Mouse (Mus musculus) gastrocnemius, postnatal 25 days (tissue): Measurements from ENCODE around the gene Ccdc107. TPM values are rescaled to one million over a fixed set of nuclear protein-coding genes. Genes with fewer than 3 reads are reported as not detected.
"Not testable (repeated sequence)": the region's sequence is repeated elsewhere in the genome, so short reads cannot be mapped to it uniquely, and the experiment has no call there.

ENCODE experiments used
- DNase-seq: peaks from one replicate; pipeline ENCODE4 v3.0.0; 2022
- total RNA-seq, 2 experiments: library from RNA; stranded (reverse); gene quantifications; 1 replicate in 1 of 2; 2 replicates in 1 of 2; pipeline ENCODE4 v1.2.3; 2021

Gene Ccdc107
- total RNA-seq, 2 experiments from 2014 or later = 21.9 to 26.8 TPM

- not testable (repeated sequence) for DNase-seq
These were observed 7.0 kb upstream of the Ccdc107 start for GRCm38 (mm10) chr4:43485666-43486065.

DNA sequence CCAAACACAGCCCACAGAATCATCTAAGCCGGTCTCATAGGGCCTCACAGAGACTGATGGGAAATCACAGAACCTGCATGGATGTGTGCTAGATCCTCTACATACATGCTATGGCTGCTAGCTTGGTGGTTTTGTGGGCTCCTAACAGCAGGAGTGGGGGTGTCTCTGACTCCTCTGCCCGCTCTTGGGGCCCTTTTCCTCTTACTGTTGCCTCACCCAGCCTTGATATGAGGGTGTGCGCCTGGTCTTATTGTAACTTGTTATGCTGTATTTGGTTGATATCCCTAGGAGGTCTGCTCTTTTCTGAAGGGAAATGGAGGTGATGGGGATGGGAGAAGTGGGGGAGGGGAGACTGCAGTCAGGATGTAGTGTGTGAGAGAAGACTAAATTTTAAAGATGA is 3.1 kb upstream of the Ccdc107 start:
- DNase-seq = no peak

GRCm38 (mm10) chr4:43490801-43491200 is 1.9 kb upstream of the Ccdc107 start:
- no peak for DNase-seq

- no peak for DNase-seq
These were observed 439 bp upstream of the Ccdc107 start for GRCm38 (mm10) chr4:43492101-43492820.

- peak; percentile 92 for DNase-seq
These were observed 616 bp downstream of the Ccdc107 start for GRCm38 (mm10) chr4:43493186-43493845.

GRCm38 (mm10) chr4:43493846-43494240 is 1.1 kb downstream of the Ccdc107 start:
- no peak for DNase-seq

- no peak for DNase-seq
These were observed 3.9 kb downstream of the Ccdc107 start for GRCm38 (mm10) chr4:43496587-43496986.

GRCm38 (mm10) chr4:43497405-43497804 is 4.7 kb downstream of the Ccdc107 start:
- no peak for DNase-seq

DNA sequence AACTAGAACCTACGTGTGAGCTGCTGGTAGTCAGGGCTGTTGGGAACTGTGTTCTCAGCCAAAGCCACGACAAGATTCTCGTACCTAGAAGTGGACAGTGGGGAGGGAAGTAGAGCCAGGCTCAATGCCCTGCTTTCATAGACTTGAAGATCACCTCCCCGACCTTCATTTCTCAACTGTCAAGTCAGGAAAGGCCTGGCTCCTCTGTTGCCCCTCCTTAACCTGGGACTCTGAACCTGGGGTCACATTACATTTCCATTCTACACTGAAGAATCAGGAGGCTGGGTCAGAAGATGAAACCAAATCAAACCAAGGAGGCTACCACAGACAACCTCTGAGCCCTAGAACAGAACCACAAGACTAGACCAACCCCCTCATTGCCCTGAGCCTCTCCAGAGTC is 5.2 kb downstream of the Ccdc107 start:
- no peak for DNase-seq

DNA sequence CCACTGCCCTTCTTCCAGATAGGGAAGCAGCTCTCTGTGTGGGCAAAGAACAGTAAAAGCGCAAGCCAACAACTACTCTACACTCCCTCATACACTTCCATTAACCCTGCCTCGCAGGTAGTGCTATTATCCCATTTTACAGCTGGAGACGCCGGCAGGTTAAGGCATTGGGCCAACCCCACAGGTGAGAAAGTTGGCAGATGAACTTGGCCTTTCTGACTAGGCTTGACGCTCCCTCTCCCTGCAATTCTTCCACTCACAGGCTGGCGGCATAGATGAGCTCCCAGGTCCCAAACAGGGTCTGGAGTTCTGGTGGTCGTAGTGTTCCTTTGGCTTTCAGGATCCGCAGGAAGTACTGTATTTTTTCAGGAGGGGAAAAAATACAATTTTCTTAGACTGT is 6.3 kb downstream of the Ccdc107 start:
- no peak for DNase-seq

- DNase-seq = peak; percentile 76
These were observed 7.0 kb downstream of the Ccdc107 start, which contains the start of gene Arhgef39 for GRCm38 (mm10) chr4:43499407-43500333. Gene Arhgef39, minus strand, starts transcription at chr4:43499695.

DNA sequence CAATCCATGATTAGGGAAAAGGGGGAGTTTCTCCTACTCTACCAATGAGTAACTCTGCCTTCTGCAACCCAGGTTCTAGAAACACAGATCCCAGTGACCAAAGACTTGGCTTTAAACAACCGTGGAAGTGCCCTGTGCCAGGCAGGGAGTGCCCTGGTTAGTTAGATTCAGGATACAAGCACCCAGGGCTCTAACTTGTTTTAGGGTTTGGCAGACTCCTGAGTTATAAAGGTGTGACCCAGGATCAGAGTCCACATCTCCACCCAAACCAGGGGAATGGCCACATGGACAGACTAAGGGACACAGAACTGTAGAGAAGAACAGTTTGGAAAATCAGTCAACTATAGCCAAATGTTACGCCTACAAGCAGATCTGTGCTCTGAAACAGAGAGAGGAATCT is 10.3 kb downstream of the Ccdc107 start:
- no peak for DNase-seq

DNA sequence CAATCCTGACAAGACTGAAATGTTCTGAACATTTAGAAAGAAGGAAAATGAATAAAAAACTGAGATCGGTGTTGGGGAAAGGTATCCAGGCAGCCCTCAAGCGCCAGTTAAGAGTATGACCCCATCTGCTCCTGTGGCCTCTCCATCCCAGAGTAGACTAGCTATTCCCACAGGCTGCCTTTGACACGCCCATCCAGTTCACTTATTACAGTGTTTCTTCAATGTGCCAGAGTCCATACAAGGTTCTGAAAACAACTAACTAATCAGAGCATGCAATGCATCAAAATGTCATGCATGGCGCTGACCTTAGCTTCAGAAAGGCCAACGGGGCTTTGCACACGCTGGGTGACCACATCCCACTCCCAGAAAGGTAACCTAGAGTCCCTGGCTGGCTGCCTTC is 10.8 kb downstream of the Ccdc107 start:
- no peak for DNase-seq

GRCm38 (mm10) chr4:43504269-43504668 is 11.6 kb downstream of the Ccdc107 start:
- DNase-seq = no peak

GRCm38 (mm10) chr4:43506074-43506473 is 13.4 kb downstream of the Ccdc107 start:
- no peak for DNase-seq

DNA sequence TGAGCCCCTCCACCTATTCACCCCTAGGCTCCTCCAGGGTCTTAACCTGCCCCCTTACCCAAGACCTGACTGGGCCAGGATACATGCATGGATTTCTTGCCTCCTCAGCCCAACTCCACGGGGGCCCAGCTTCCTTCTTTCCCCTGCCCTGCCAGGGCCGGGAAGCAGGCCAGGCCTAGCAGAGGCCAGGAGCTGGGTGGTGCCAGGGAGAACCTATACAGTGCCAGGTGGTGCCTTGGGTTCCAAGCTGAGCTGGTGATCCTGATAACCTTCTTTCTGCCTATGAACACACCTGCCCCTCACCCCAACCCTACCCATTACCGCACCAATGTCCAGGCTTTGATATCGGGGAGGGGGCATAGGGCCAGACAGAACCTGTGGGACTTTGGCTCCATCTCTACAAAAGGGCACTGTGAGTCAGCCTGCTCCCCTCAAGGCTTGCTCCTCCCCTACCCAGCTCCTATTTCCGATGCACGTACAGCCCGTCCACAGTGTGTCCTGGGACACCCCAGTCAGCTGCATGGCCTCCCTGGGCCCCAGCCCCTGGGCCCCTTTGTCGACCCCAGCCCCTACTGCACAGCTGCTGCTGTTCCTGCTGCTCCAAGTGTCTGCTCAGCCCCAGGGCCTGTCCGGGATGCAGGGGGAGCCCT is 14.0 kb downstream of the Ccdc107 start, which contains the start of gene Car9:
TSS of gene Car9 (plus strand) at position 431 of the 650 bp plus-strand sequence.
- DNase-seq = peak; percentile 63

DNA sequence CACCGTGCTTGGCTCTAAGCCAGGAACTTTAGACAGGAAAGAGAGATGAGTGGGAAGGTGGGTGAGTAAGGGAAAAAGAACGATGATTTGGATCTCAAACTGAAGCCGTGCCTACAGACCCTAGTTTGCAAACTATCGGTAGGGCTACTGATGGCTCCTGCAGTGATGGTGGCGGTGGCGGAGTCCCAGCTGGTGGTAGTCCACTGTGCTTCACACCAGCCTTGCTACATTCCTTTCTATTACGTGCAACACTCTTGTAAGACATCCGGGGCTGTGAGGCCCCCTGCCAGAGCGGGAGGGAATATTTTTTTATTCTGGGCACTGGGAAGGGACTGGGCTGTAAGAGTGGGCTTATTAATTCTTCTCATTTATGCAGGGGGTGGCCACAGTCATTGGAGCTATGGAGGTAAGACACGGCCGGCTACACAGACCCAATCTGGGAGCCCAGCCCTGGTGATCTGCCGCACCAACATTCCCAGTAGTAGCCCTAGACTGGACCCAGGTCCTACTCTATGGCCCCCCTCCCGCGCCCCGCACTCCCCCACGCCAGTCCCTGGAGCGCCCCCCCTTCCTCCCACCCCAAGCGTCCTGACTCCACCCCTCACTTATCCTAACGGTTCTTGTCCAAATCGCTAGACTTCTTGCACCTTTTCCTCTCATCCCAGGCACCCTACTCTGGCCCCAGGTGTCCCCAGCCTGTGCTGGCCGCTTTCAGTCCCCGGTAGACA is 15.4 kb downstream of the Ccdc107 start:
- DNase-seq = no peak

GRCm38 (mm10) chr4:43508666-43508997 is 15.9 kb downstream of the Ccdc107 start:
- no peak for DNase-seq

DNA sequence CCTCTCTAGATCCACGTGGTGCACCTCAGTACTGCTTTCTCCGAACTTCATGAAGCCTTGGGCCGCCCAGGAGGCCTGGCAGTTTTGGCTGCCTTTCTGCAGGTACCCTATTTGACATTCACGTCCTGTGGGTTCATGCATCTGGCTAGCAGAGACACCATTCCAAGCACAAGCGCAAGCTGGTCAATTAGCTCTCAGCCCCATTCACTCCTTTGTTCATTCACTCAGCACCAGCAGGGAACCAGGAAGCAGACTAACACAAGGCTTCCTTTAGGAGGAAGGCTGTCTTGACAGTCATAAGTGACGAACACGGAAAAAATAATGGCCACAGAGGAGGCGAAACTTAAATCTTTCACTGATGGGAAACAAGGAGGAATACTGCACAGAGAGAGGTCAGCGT is 16.4 kb downstream of the Ccdc107 start:
- DNase-seq = no peak

GRCm38 (mm10) chr4:43511675-43512454 is 19.2 kb downstream of the Ccdc107 start:
- DNase-seq = no peak

- no peak for DNase-seq
These were observed 20.0 kb downstream of the Ccdc107 start for GRCm38 (mm10) chr4:43512653-43513052.
